Mouse (Mus musculus) left cerebral cortex, postnatal 36 days (tissue): ENCODE measurements around the gene Myadml2. TPM values are rescaled to one million over a fixed set of nuclear protein-coding genes. Genes with fewer than 3 reads are reported as not detected.

Experiments used
- DNase-seq, 2 experiments: peaks; one replicate each; pipeline ENCODE4 v3.0.0; 2021 to 2022; ENCODE audit warnings: low spot score in 2 of 2, mixed read lengths in 1 of 2
- intact Hi-C: fragments of 180-260 bp; cut with DNase I; formaldehyde crosslinking; loops from one replicate; pipeline ENCODE4 v1.15.1; 2025
- total RNA-seq, 2 experiments: library from RNA; stranded (reverse); gene quantifications; 2 replicates each; pipeline ENCODE4 v1.2.3; 2021

Myadml2 gene
- total RNA-seq, 2 experiments from 2014 or later, result 8.2 to 11.9 TPM

- DNase-seq, result no peak
- intact Hi-C loops, result no loop called here
Measured at GRCm38 (mm10) chr11:120665406-120665805, 17.4 kb upstream of the Myadml2 start.

- intact Hi-C loops, result no loop called here
- DNase-seq, result no peak
Measured at GRCm38 (mm10) chr11:120663714-120664113, 15.8 kb upstream of the Myadml2 start.

GRCm38 (mm10) chr11:120662759-120663158 lies 14.8 kb upstream of the Myadml2 start:
- intact Hi-C loops, result no loop called here
- DNase-seq, result no peak

- intact Hi-C loops, result no loop called here
- DNase-seq, result no peak
Measured at GRCm38 (mm10) chr11:120661076-120661460, 13.1 kb upstream of the Myadml2 start, which contains the start of gene Notum. TSS of gene Notum (minus strand) at chr11:120661175.

- no peak for DNase-seq
- intact Hi-C loops, result no loop called here
Measured at GRCm38 (mm10) chr11:120660301-120661075, 12.5 kb upstream of the Myadml2 start.

- DNase-seq, result no peak
- intact Hi-C loops, result loop anchor here (2.0 to 10.0 kb wide), 2 partner anchors 53 to 115 kb away; partner anchors contain the start of genes Cenpx and Lrrc45
Measured at GRCm38 (mm10) chr11:120659509-120660300, 11.7 kb upstream of the Myadml2 start.

- intact Hi-C loops, result loop anchor here (2.0 to 10.0 kb wide), 2 partner anchors 54 to 116 kb away; partner anchors contain the start of genes Cenpx and Lrrc45
- peak; percentile 63 to 71 for DNase-seq
Measured at GRCm38 (mm10) chr11:120658876-120659410, 11.0 kb upstream of the Myadml2 start.

GRCm38 (mm10) chr11:120657301-120657700 lies 9.3 kb upstream of the Myadml2 start:
- intact Hi-C loops, result loop anchor here (10.0 kb wide), 1 partner anchor 118 kb away; no protein-coding TSS in a partner anchor
- DNase-seq, result no peak

- intact Hi-C loops, result loop anchor here (10.0 kb wide), 1 partner anchor 120 kb away; no protein-coding TSS in a partner anchor
- no peak for DNase-seq
Measured at GRCm38 (mm10) chr11:120654741-120655140, 6.8 kb upstream of the Myadml2 start.

- intact Hi-C loops, result loop anchor here (10.0 kb wide), 1 partner anchor 123 kb away; no protein-coding TSS in a partner anchor
- no peak for DNase-seq
Measured at GRCm38 (mm10) chr11:120651872-120652271, 3.9 kb upstream of the Myadml2 start.

- DNase-seq, result no peak
- intact Hi-C loops, result no loop called here
Measured at GRCm38 (mm10) chr11:120647047-120647830, 719 bp downstream of the Myadml2 start.

- DNase-seq, result peak; percentile 89 to 93
- intact Hi-C loops, result no loop called here
Measured at GRCm38 (mm10) chr11:120643601-120643987, 4.4 kb downstream of the Myadml2 start, which contains the start of gene Pycr1. TSS of gene Pycr1 (minus strand) at chr11:120643769.

- no peak for DNase-seq
- intact Hi-C loops, result no loop called here
Measured at GRCm38 (mm10) chr11:120642939-120643600, 4.9 kb downstream of the Myadml2 start.

- intact Hi-C loops, result no loop called here
- DNase-seq, result no peak
Measured at GRCm38 (mm10) chr11:120641869-120642268, 6.1 kb downstream of the Myadml2 start.

- intact Hi-C loops, result no loop called here
Measured at GRCm38 (mm10) chr11:120641255-120641654, 6.7 kb downstream of the Myadml2 start.

GRCm38 (mm10) chr11:120634810-120635209 lies 13.1 kb downstream of the Myadml2 start:
- intact Hi-C loops, result no loop called here

More at GRCm38 (mm10) chr11:120641255-120641654, 6.7 kb downstream of the Myadml2 start:
- DNase-seq, result no peak

GRCm38 (mm10) chr11:120633520-120634343 lies 14.2 kb downstream of the Myadml2 start, which contains the start of gene Mafg:
TSS of gene Mafg (minus strand) at chr11:120633600.
- DNase-seq, result peak; percentile 90 to 92
- intact Hi-C loops, result no loop called here

More at GRCm38 (mm10) chr11:120634810-120635209, 13.1 kb downstream of the Myadml2 start:
- DNase-seq, result no peak
